Mouse (Mus musculus) ES-Bruce4 (cell line): Measurements from ENCODE around the gene Kctd6.

Experiments used
- CTCF ChIP-seq: IDR thresholded peaks from one replicate; pipeline ENCODE4 v1.8.1; 2011; ENCODE audit warnings: low read depth, low read length
- EP300 ChIP-seq: IDR thresholded peaks from 2 replicates; pipeline ENCODE4 v1.6.1; 2011; ENCODE audit warnings: low read depth, low read length; ENCODE audit not compliant: insufficient read depth
- POLR2A ChIP-seq: IDR thresholded peaks from one replicate; pipeline ENCODE4 v1.8.1; 2011; ENCODE audit warnings: low read length; ENCODE audit not compliant: insufficient read depth

DNA sequence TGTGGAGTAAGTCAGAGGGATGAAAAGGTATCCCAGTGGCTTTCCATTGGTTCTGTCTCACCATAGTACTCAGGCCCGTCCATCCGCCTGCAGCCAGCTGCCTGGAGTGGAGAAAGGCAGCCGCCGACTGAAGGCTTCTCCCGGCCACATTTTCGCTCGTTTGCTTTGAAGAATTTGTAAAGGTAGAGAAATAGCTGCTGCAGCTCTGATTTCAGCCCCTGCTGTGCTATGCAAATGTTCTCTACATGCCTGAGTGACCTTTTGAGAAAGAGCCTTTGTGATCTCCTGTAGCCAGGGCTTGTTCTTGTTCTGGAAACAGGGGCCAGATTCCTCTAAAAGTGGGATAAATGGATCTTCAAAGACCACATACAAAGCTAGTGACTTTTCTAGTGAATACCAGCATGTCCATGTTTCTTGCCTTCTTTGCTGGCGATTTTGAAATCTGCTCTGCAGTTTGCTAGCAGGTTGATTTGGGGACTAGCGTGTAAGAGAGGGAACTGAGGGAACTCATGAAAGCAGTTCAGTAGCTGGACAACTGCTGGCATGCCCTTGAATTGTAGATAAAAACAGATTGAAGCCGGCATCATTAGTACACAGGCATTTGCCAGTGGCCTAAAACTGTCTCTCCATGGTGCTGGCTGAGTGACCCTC, 4.9 kb downstream of the Kctd6 start:
- TF ChIP-seq EP300: no peak
- TF ChIP-seq POLR2A: no peak
- no peak for TF ChIP-seq CTCF
